Comparison of ENCODE assay signal across 8 mouse cellular contexts in genomic region chr10:17332025-17332767, GRCm38 (mm10).
A peak's percentile ranks its signal among the peaks of the same experiment; 100 is the strongest.
DNase-seq lines count a peak whose midpoint lies in the region; ATAC-seq lines count a peak whose summit lies in the region.

No protein-coding gene starts in this region.

- intact Hi-C loops in gastrocnemius, postnatal 36 days (cut with DNase I) = no loop called here

- peak; percentile 51 for ATAC-seq in forebrain, embryonic 12.5 days (ENCODE audit: low FRiP score)

- H3K4me2 ChIP-seq in forebrain, embryonic 12.5 days = peak overlapping the region; percentile 58

- DNase-seq in heart, adult 11 months = peak; percentile 36
- no peak for DNase-seq in heart, adult 8-10 months (ENCODE audit: low spot score)
- DNase-seq in limb, embryonic 10.5 days (ENCODE audit: low spot score) = peak; percentile 67
- peak; percentile 61 for DNase-seq in retina, embryonic 14.5 days (ENCODE audit: low spot score)
- DNase-seq in gastrocnemius, postnatal 36 days = no peak
- DNase-seq in adrenal gland, postnatal 36 days = no peak

- H3K27me3 ChIP-seq in forebrain, embryonic 12.5 days = no peaks in the 10 kb centered on the region
- no peaks in the 10 kb centered on the region for H3K27me3 ChIP-seq in limb, embryonic 10.5 days (ENCODE audit: low read depth, poor library complexity, severe bottlenecking)

- H3K4me3 ChIP-seq in brown adipose tissue, adult 24 weeks (ENCODE audit: insufficient read depth, low read depth, low read length) = peak overlapping the region; percentile 58
- H3K4me3 ChIP-seq in forebrain, embryonic 12.5 days (replicated peaks) = no peak overlapping the region
- peak overlapping the region; percentile 42 for H3K4me3 ChIP-seq in limb, embryonic 10.5 days

- H3K27ac ChIP-seq in brown adipose tissue, adult 24 weeks (replicated peaks; ENCODE audit: low read depth, low read length) = peak overlapping the region; percentile 31; the same call in 1 of the 2 replicates
- peak overlapping the region; percentile 93 for H3K27ac ChIP-seq in forebrain, embryonic 12.5 days
- peak overlapping the region; percentile 81 for H3K27ac ChIP-seq in limb, embryonic 10.5 days

- no peaks in the 10 kb centered on the region for H3K36me3 ChIP-seq in forebrain, embryonic 12.5 days (replicated peaks)
- no peaks in the 10 kb centered on the region for H3K36me3 ChIP-seq in limb, embryonic 10.5 days

- H3K9me3 ChIP-seq in forebrain, embryonic 12.5 days = no peaks in the 10 kb centered on the region
- no peaks in the 10 kb centered on the region for H3K9me3 ChIP-seq in limb, embryonic 10.5 days (replicated peaks)

- peak overlapping the region; percentile 49; the same call in 1 of the 2 replicates for H3K9ac ChIP-seq in forebrain, embryonic 12.5 days

- H3K4me1 ChIP-seq in brown adipose tissue, adult 24 weeks (ENCODE audit: control insufficient read depth, insufficient read depth, insufficient read length, low read length) = peaks cover 6% of the 10 kb centered on the region; the same call in 1 of the 2 replicates
- peaks cover 43% of the 10 kb centered on the region for H3K4me1 ChIP-seq in forebrain, embryonic 12.5 days
- H3K4me1 ChIP-seq in limb, embryonic 10.5 days = peaks cover 45% of the 10 kb centered on the region

- WGBS in forebrain, embryonic 12.5 days = 11% methylated on average over 6 of the region's 6 CpGs
- WGBS in limb, embryonic 10.5 days = 32% methylated on average over 6 of the region's 6 CpGs

Comparison
In these comparisons a context has a peak if more than half of its experiments do, and no peak if none do; other contexts are left out.
1. DNase-seq: peak in heart, adult 11 months (single experiment), limb, embryonic 10.5 days (single experiment) and retina, embryonic 14.5 days (single experiment); none in heart, adult 8-10 months (single experiment), gastrocnemius, postnatal 36 days (0 of 2) and adrenal gland, postnatal 36 days (0 of 2).
2. H3K27ac ChIP-seq: peak in every context shown above with its lines; median percentile 93 in forebrain, embryonic 12.5 days; 81 in limb, embryonic 10.5 days; 31 in brown adipose tissue, adult 24 weeks.